Mouse (Mus musculus) liver, embryonic 14.5 days (tissue): ENCODE results near the gene Cwc27. TPM values are rescaled to one million over a fixed set of nuclear protein-coding genes. Genes with fewer than 3 reads are reported as not detected.

ENCODE experiments used
- ATAC-seq: fragments of 200-750 bp; cut with Nextera tagmentation; 2 replicates; pipeline ENCODE4 v1.8.0; 2017; ENCODE audit warnings: moderate number of reproducible peaks, mild to moderate bottlenecking, moderate library complexity; ENCODE audit not compliant: insufficient read depth
- DNase-seq, 3 experiments: peaks; one replicate each; pipeline ENCODE4 v3.0.0-alpha.2; 2012 to 2013; ENCODE audit warnings: low read depth in 3 of 3, low spot score in 3 of 3
- H3K27ac ChIP-seq: fragments of 300-500 bp; sonication (generic); 2 replicates; pipeline ENCODE4 v1.5.1; 2014; ENCODE audit warnings: moderate library complexity, mild to moderate bottlenecking, control low read depth, inconsistent platforms
- H3K27me3 ChIP-seq: fragments of 300-500 bp; sonication (generic); 2 replicates; pipeline ENCODE4 v1.6.1; 2014; ENCODE audit warnings: mild to moderate bottlenecking, low read length, moderate library complexity; ENCODE audit not compliant: control insufficient read depth, insufficient read depth
- H3K36me3 ChIP-seq: fragments of 300-500 bp; sonication (generic); replicated peaks from 2 replicates; pipeline ENCODE4 v1.6.1; 2014; ENCODE audit warnings: low read depth; ENCODE audit not compliant: control insufficient read depth, insufficient read depth
- H3K4me1 ChIP-seq, 2 experiments: fragments of 200-500 bp in 1 of 2; fragments of 300-500 bp in 1 of 2; sonication (generic) in 1 of 2; replicated peaks; 2 replicates each; pipeline ENCODE4 v1.6.1; 2012 to 2014; ENCODE audit warnings: antibody characterized with exemption in 1 of 2, inconsistent platforms in 1 of 2, low read length in 1 of 2; ENCODE audit not compliant: control insufficient read depth in 2 of 2, insufficient read depth in 2 of 2
- H3K4me2 ChIP-seq: fragments of 300-500 bp; sonication (generic); 2 replicates; pipeline ENCODE4 v1.6.1; 2014; ENCODE audit warnings: low read depth, mild to moderate bottlenecking, control low read depth, moderate library complexity
- H3K4me3 ChIP-seq, 2 experiments: fragments of 200-500 bp in 1 of 2; fragments of 300-500 bp in 1 of 2; sonication (generic) in 1 of 2; 2 replicates each; pipeline ENCODE4 v1.5.1; 2012 to 2014; ENCODE audit warnings: low read depth in 2 of 2, low read length in 2 of 2, mild to moderate bottlenecking in 2 of 2, control low read depth in 1 of 2, inconsistent platforms in 1 of 2, moderate library complexity in 1 of 2; ENCODE audit not compliant: insufficient read depth in 1 of 2
- H3K9ac ChIP-seq: fragments of 300-500 bp; sonication (generic); replicated peaks from 2 replicates; pipeline ENCODE4 v1.6.1; 2014; ENCODE audit warnings: mild to moderate bottlenecking, control low read depth, moderate library complexity
- H3K9me3 ChIP-seq: fragments of 300-500 bp; sonication (generic); 2 replicates; pipeline ENCODE4 v1.6.1; 2016; ENCODE audit warnings: low read length, mixed read lengths; ENCODE audit not compliant: control insufficient read depth
- CTCF ChIP-seq: IDR thresholded peaks from 2 replicates; pipeline ENCODE4 v1.5.1; 2016; ENCODE audit warnings: antibody characterized with exemption, low read depth, control low read depth
- EP300 ChIP-seq: IDR thresholded peaks from 2 replicates; pipeline ENCODE4 v1.6.1; 2016; ENCODE audit warnings: antibody characterized with exemption, low read depth
- WGBS: fragments of 180-500 bp; shearing (Covaris S2); extraction: QIAGEN DNeasy Blood & Tissue Kit; methylation state at CpG from one replicate; pipeline ENCODE4 v1.1.7; 2014; ENCODE audit not compliant: insufficient replicate concordance; 5-methylcytosine and 5-hydroxymethylcytosine counted together
- polyA plus RNA-seq, 2 experiments: library from polyadenylated mRNA; depleted of rRNA in 1 of 2; stranded (reverse) in 1 of 2; unstranded in 1 of 2; fragments of >200 nt; fragmentation: Nextera tagmentation in 1 of 2; extraction: Ambion mirVana in 1 of 2; gene quantifications; 2 replicates each; pipeline versions ENCODE4 v1.2.1 to v1.2.3; 2012 to 2014

Cwc27 gene
- polyA plus RNA-seq, 2 experiments = 4.9 to 7.8 TPM

- ATAC-seq (no peak), DNase-seq (no peak)
- TF ChIP-seq EP300 (no peak), CTCF (no peak)
- no peaks in the 10 kb centered on the region for H3K9me3 ChIP-seq
- H3K27me3 ChIP-seq = no peaks in the 10 kb centered on the region
- H3K27ac ChIP-seq = no peak overlapping the region
- 54% methylated on average over 1 of the region's 1 CpGs for WGBS
- no peaks in the 10 kb centered on the region for H3K36me3 ChIP-seq
- no peak overlapping the region for H3K9ac ChIP-seq
- H3K4me2 ChIP-seq = no peak overlapping the region
- H3K4me3 ChIP-seq = no peak overlapping the region
- peaks cover 4 to 14% of the 10 kb centered on the region in 2 experiments; a peak in 3 of 4 replicates for H3K4me1 ChIP-seq
Observed at GRCm38 (mm10) chr13:104681212-104681611, 135.7 kb downstream of the Cwc27 start.

DNA sequence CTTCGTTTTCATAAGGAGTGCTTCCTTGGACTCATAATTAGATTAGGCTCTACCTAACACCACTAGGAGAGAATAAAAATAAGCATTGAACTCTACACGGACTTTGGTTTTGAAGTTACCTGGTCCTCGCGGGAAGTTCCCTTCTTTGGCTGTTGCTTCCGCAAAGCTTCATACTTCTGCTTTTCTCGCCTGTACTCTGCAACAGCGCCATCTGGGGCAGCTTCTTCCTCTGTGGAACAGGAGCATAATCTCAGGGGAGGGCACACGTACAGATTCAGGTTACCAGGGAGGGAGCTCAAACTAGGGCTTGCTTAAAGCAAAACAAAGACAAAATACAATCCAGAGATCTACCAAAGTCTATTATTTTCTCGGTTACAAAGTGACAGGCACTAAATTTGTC is 155.8 kb downstream of the Cwc27 start:
- DNase-seq = no peak
- H3K4me2 ChIP-seq = no peak overlapping the region

GRCm38 (mm10) chr13:104660042-104660680 is 156.8 kb downstream of the Cwc27 start:
- H3K4me2 ChIP-seq = no peak overlapping the region
- WGBS = 78% methylated on average over 7 of the region's 7 CpGs
- DNase-seq (no peak), ATAC-seq (no peak)
- no peak overlapping the region for H3K27ac ChIP-seq
- H3K9me3 ChIP-seq = no peaks in the 10 kb centered on the region
- no peaks in the 10 kb centered on the region for H3K36me3 ChIP-seq
- H3K4me1 ChIP-seq = no peaks in the 10 kb centered on the region
- no peak overlapping the region for H3K4me3 ChIP-seq
- H3K27me3 ChIP-seq = no peaks in the 10 kb centered on the region
- no peak for TF ChIP-seq EP300
- no peak for TF ChIP-seq CTCF
- no peak overlapping the region for H3K9ac ChIP-seq

More for the DNA sequence above, 155.8 kb downstream of the Cwc27 start:
- no peak for ATAC-seq
- no peaks in the 10 kb centered on the region for H3K9me3 ChIP-seq
- no peaks in the 10 kb centered on the region for H3K4me1 ChIP-seq
- no peaks in the 10 kb centered on the region for H3K36me3 ChIP-seq
- H3K4me3 ChIP-seq = no peak overlapping the region
- H3K27ac ChIP-seq = no peak overlapping the region
- WGBS = 85% methylated on average over 9 of the region's 9 CpGs
- no peaks in the 10 kb centered on the region for H3K27me3 ChIP-seq
- H3K9ac ChIP-seq = no peak overlapping the region
- no peak for TF ChIP-seq EP300
- 0 out of 2 replicates have a peak, but pooled peaks have one; percentile 11 for TF ChIP-seq CTCF

GRCm38 (mm10) chr13:104656666-104657272 is 160.2 kb downstream of the Cwc27 start:
- H3K27ac ChIP-seq = no peak overlapping the region
- TF ChIP-seq CTCF = no peak
- no peak for TF ChIP-seq EP300
- H3K9ac ChIP-seq = no peak overlapping the region
- H3K4me1 ChIP-seq = no peaks in the 10 kb centered on the region
- DNase-seq = no peak
- no peak overlapping the region for H3K4me3 ChIP-seq
- no peak overlapping the region for H3K4me2 ChIP-seq
- no peaks in the 10 kb centered on the region for H3K27me3 ChIP-seq
- H3K9me3 ChIP-seq = no peaks in the 10 kb centered on the region
- WGBS = 84% methylated on average over 5 of the region's 5 CpGs
- no peak for ATAC-seq
- no peaks in the 10 kb centered on the region for H3K36me3 ChIP-seq

DNA sequence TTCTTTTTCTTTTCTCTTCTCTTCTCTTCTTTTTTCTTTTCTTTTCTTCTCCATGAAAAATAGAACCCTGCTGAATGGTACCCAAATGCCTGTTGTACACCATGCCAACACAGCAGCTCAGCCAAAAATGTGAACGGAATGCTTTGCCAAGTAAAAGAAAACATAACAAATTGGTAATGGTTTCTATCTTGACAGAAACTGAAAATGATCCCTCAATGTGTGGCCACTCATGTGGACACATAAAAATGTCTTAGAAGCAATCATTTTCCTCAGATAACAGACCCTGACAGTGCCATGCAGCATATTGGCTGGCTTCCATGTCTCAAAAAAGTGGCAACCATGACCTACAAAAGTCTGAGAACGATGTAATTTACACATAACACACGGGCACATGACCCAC is 161.8 kb downstream of the Cwc27 start:
- H3K4me1 ChIP-seq = no peaks in the 10 kb centered on the region
- ATAC-seq = no peak
- no peak overlapping the region for H3K27ac ChIP-seq
- no peaks in the 10 kb centered on the region for H3K27me3 ChIP-seq
- TF ChIP-seq EP300 (no peak), CTCF (no peak)
- no peak overlapping the region for H3K9ac ChIP-seq
- no peak overlapping the region for H3K4me3 ChIP-seq
- H3K9me3 ChIP-seq = no peaks in the 10 kb centered on the region
- DNase-seq = no peak
- H3K4me2 ChIP-seq = no peak overlapping the region
- WGBS = 56% methylated on average over 3 of the region's 3 CpGs
- H3K36me3 ChIP-seq = no peaks in the 10 kb centered on the region
